Mouse (Mus musculus): ENCODE measurements at regions not wholly inside any gene's neighbourhood (a gene's known extent, or its start where the extent isn't known, plus 50 kb on each side); places are given as distances from the start of the nearest gene placed in this dataset.

- 30% methylated on average over 8 of the region's 8 CpGs for WGBS
- no peak for DNase-seq (ENCODE audit: low spot score)
- no peak for TF ChIP-seq CTCF (IDR thresholded peaks at IDR 0.05; ENCODE audit: low read depth)
- Histone ChIP-seq H3K4me3 (replicated peaks; ENCODE audit: low read depth, low read length) (no peak overlapping the region), H3K27me3 (ENCODE audit: insufficient read depth, low read length) (no peaks in the 10 kb centered on the region), H3K36me3 (ENCODE audit: insufficient read depth, low read length) (no peaks in the 10 kb centered on the region), H3K27ac (no peak overlapping the region), H3K9ac (ENCODE audit: low read depth, low read length) (no peak overlapping the region), H3K4me2 (ENCODE audit: low read length) (no peak overlapping the region), H3K9me3 (replicated peaks; ENCODE audit: low read length) (no peaks in the 10 kb centered on the region), H3K4me1 (replicated peaks; ENCODE audit: insufficient read depth, low read length) (no peaks in the 10 kb centered on the region)
- ATAC-seq (replicated peaks; ENCODE audit: low FRiP score, low read depth): no peak
Measured at GRCm38 (mm10) chr3:102262665-102263064, 58.2 kb upstream of the Vangl1 start.

GRCm38 (mm10) chr3:102261517-102261916 is 57.0 kb upstream of the Vangl1 start:
- DNase-seq (ENCODE audit: low spot score) (no peak), ATAC-seq (replicated peaks; ENCODE audit: low FRiP score, low read depth) (no peak)
- no peak for TF ChIP-seq CTCF (IDR thresholded peaks at IDR 0.05; ENCODE audit: low read depth)
- WGBS: 67% methylated on average over 3 of the region's 3 CpGs
- no peak overlapping the region for H3K9ac ChIP-seq (ENCODE audit: low read depth, low read length)
- no peaks in the 10 kb centered on the region for H3K27me3 ChIP-seq (ENCODE audit: insufficient read depth, low read length)
- no peaks in the 10 kb centered on the region for H3K4me1 ChIP-seq (replicated peaks; ENCODE audit: insufficient read depth, low read length)
- H3K27ac ChIP-seq: no peak overlapping the region
- H3K4me3 ChIP-seq (replicated peaks; ENCODE audit: low read depth, low read length): no peak overlapping the region
- no peaks in the 10 kb centered on the region for H3K36me3 ChIP-seq (ENCODE audit: insufficient read depth, low read length)
- no peak overlapping the region for H3K4me2 ChIP-seq (ENCODE audit: low read length)
- H3K9me3 ChIP-seq (replicated peaks; ENCODE audit: low read length): no peaks in the 10 kb centered on the region
